Mouse (Mus musculus): ENCODE measurements around the gene Bpifa5.
A peak's percentile ranks its signal among the peaks of the same experiment; 100 is the strongest.
"Not testable (repeated sequence)": the region's sequence is repeated elsewhere in the genome, so short reads cannot be mapped to it uniquely, and the experiment has no call there.

Bpifa5 gene

GRCm38 (mm10) chr2:154162307-154162706, at the start of gene Bpifa5:
Bpifa5 (plus strand) TSS chr2:154162607.
- no peak for DNase-seq (ENCODE audit: low spot score)

DNA sequence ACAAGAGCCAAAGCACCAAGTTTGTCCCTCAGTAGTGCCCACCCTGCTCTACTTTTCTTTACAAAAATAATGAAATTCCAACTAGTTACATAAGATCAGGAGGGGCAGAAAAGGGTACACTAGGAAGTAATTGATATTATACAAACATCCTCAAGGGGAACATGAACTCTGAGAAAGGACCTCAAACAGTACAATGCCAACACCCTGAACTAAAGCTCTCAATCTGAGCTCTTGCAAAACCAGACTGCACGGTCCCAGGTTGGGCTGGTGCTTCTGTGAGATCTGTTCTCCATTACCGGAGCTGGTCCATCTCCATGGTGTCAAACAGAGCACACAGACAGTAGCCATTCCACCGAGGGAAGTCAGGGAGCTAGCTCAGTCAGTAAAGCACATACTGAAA, 45.0 kb upstream of the Bpifa5 start:
- DNase-seq (ENCODE audit: low spot score): no peak

- DNase-seq (ENCODE audit: low spot score): no peak
Measured at GRCm38 (mm10) chr2:154130120-154130519, 32.3 kb upstream of the Bpifa5 start, which contains the start of gene Bpifa3. Bpifa3 (plus strand) TSS chr2:154130336.

GRCm38 (mm10) chr2:154142580-154142979, 19.8 kb upstream of the Bpifa5 start, which contains the start of gene Bpifa1:
Bpifa1 (plus strand) TSS chr2:154142880.
- no peak for DNase-seq (ENCODE audit: low spot score)

DNA sequence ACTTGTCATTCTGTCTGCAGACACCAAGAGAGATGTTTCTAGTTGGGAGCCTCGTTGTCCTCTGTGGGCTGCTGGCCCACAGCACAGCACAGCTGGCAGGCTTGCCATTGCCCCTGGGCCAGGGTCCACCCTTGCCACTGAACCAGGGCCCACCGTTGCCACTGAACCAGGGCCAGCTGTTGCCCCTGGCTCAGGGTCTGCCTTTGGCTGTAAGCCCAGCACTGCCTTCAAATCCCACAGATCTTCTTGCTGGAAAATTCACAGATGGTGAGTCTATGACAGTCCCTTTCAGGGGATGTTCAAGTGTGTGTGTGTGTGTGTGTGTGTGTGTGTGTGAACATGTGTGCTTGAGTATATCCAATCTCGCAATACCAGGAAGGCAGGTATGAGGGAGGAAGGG, 18.7 kb upstream of the Bpifa5 start:
- no peak for DNase-seq (ENCODE audit: low spot score)

DNA sequence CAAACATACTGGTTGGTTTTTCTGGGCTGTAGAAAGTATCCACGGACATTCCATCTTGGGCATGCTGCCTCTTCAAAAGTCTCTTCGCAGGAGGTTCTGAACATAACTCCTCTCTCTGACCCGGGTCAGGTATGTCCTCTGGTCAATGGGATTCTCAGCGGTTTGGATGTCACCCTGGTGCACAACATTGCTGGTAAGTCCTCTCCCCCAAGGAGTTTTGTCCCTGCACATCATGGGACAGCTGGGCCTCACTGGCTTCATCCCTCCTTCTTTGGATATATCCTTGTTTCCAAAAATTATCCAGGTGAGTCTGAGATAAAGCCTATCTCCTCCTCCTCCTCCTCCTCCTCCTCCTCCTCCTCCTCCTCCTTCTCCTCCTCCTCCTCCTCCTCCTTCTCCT, 14.9 kb upstream of the Bpifa5 start:
- no peak for DNase-seq (ENCODE audit: low spot score)

- DNase-seq (ENCODE audit: low spot score): peak; percentile 6
Measured at GRCm38 (mm10) chr2:154158433-154158832, 4.0 kb upstream of the Bpifa5 start.

- DNase-seq (ENCODE audit: low spot score): no peak
Measured at GRCm38 (mm10) chr2:154163306-154163705, 899 bp downstream of the Bpifa5 start.

DNA sequence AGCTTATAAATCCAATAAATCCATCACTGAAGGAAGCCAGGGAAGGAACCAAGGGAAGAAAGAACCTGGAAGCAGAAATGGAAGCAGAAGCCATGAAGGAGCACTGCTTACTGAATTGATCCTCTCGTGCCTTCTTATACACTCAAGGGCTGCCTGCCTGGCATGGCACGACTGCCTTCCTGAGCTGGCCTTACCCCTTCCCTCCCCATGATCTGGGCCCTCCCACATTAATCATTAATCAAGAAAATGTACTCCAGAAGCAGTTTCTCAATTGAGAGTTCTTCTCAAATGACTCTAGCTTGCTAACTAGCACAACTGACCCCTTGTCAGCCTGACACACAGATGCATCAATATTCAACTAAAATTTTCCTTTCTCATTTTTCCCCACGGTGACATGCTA, 6.8 kb downstream of the Bpifa5 start:
- no peak for DNase-seq (ENCODE audit: low spot score)

- no peak for DNase-seq (ENCODE audit: low spot score)
Measured at GRCm38 (mm10) chr2:154171621-154172020, 9.2 kb downstream of the Bpifa5 start.

DNA sequence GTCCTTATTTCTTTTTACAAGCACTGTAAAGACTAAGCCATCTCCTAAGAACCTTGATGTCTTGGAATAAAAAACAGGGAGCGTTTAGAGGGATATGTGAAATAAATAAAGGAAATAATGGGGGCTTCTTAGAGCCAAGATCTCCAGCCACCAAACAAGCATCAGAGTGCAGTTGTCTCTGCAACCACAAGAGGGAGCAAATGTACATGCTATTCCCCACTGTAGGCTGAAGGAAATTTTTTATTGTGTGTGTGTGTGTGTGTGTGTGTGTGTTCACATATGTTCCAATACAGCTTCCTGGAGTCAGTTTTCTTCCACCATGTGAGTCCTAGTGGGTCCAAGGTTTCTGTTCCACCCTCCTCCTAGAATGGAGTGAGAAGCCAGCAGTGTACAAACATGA, 10.9 kb downstream of the Bpifa5 start:
- DNase-seq (ENCODE audit: low spot score): no peak

GRCm38 (mm10) chr2:154181900-154182299, 19.5 kb downstream of the Bpifa5 start:
- not testable (repeated sequence) for DNase-seq (ENCODE audit: low spot score)

GRCm38 (mm10) chr2:154183061-154183460, 20.7 kb downstream of the Bpifa5 start:
- DNase-seq (ENCODE audit: low spot score): not testable (repeated sequence)

- DNase-seq (ENCODE audit: low spot score): no peak
Measured at GRCm38 (mm10) chr2:154185319-154185718, 22.9 kb downstream of the Bpifa5 start.

GRCm38 (mm10) chr2:154185748-154186147, 23.3 kb downstream of the Bpifa5 start:
- DNase-seq (ENCODE audit: low spot score): no peak

DNA sequence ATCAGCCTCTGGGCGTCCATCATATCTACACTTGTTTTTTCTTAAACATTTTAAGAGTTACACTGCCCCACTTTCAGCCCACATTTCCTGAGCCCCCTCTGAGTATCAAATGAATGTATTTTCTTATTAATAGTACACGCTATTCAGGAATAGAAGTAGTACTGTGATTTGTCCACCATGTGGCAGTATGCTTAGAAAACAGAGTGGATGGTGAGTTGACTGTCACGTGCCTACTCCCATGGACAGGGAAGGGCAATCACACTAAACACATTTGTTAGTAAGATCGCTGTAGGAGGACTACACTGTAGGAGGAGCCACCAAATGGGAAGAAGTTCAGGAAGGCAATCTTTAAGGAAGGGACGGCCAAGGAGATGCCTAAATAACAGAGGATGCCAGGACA, 25.1 kb downstream of the Bpifa5 start:
- DNase-seq (ENCODE audit: low spot score): no peak

- DNase-seq (ENCODE audit: low spot score): no peak
Measured at GRCm38 (mm10) chr2:154189877-154190434, 27.5 kb downstream of the Bpifa5 start.

GRCm38 (mm10) chr2:154190546-154191258, 28.3 kb downstream of the Bpifa5 start, which contains the start of gene Bpifb1:
Bpifb1 (plus strand) TSS chr2:154190818.
- DNase-seq (ENCODE audit: low spot score): no peak

GRCm38 (mm10) chr2:154192141-154192540, 29.7 kb downstream of the Bpifa5 start:
- DNase-seq (ENCODE audit: low spot score): no peak

GRCm38 (mm10) chr2:154193071-154193470, 30.7 kb downstream of the Bpifa5 start:
- DNase-seq (ENCODE audit: low spot score): no peak

GRCm38 (mm10) chr2:154193994-154194504, 31.6 kb downstream of the Bpifa5 start:
- DNase-seq (ENCODE audit: low spot score): no peak

GRCm38 (mm10) chr2:154197036-154197435, 34.6 kb downstream of the Bpifa5 start:
- DNase-seq (ENCODE audit: low spot score): no peak

- DNase-seq (ENCODE audit: low spot score): no peak
Measured at GRCm38 (mm10) chr2:154204630-154205029, 42.2 kb downstream of the Bpifa5 start.

All from ovary, postnatal 10 days (tissue).